Mouse (Mus musculus): ENCODE data around the gene Scrn3.

GRCm38 (mm10) chr2:73313117-73313501 is 708 bp downstream of the Scrn3 start:
- TF ChIP-seq CTCF (IDR thresholded peaks at IDR 0.05; ENCODE audit: borderline replicate concordance, extremely low read depth, insufficient read depth, insufficient read length) (no peak), POLR2A (IDR thresholded peaks at IDR 0.05; ENCODE audit: borderline replicate concordance, extremely low read depth, insufficient read depth, insufficient read length, poor library complexity, severe bottlenecking) (no peak)
